Mouse (Mus musculus): ENCODE measurements around the gene Prss37.

Gene Prss37

GRCm38 (mm10) chr6:40519408-40519807 is at the start of gene Prss37:
Gene Prss37 (minus strand): TSS chr6:40519508.
- DNase-seq (ENCODE audit: low read depth in 2 of 2, low spot score in 2 of 2) = no peak

- DNase-seq (ENCODE audit: low read depth in 2 of 2, low spot score in 2 of 2) = no peak
Observed at GRCm38 (mm10) chr6:40554950-40555349, 35.6 kb upstream of the Prss37 start, which contains the start of gene Olfr461. Gene Olfr461 (minus strand): TSS chr6:40555050.

GRCm38 (mm10) chr6:40544690-40545089 is 25.4 kb upstream of the Prss37 start:
- DNase-seq (ENCODE audit: low read depth in 2 of 2, low spot score in 2 of 2) = no peak

GRCm38 (mm10) chr6:40493229-40493628 is 26.1 kb downstream of the Prss37 start, which contains the start of gene Tas2r108:
Gene Tas2r108 (plus strand): TSS chr6:40493529.
- DNase-seq (ENCODE audit: low read depth in 2 of 2, low spot score in 2 of 2) = no peak

DNA sequence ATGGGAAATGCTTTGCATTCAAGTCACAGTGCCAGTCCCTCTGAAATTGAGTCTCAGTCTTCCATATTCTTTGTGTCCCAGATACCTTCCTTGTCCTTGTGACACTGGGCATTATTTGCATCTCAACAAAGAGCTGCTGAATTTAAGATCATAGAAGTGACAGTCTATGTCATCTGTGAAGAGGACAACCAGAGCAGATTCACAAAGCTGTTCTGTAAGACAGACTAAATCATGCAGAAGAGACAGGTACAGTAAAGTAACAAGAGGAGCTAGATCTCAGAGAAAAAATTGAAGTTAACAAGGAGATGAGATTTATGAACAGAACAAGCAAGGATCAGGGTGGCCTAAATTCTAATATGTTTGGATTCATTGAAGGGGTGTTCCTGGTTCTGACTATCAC is 28.4 kb downstream of the Prss37 start, which contains the start of gene Tas2r137:
Tas2r137 (plus strand) TSS at position 301 of the 400 bp plus-strand sequence.
- DNase-seq (ENCODE audit: low read depth in 2 of 2, low spot score in 2 of 2) = no peak

DNA sequence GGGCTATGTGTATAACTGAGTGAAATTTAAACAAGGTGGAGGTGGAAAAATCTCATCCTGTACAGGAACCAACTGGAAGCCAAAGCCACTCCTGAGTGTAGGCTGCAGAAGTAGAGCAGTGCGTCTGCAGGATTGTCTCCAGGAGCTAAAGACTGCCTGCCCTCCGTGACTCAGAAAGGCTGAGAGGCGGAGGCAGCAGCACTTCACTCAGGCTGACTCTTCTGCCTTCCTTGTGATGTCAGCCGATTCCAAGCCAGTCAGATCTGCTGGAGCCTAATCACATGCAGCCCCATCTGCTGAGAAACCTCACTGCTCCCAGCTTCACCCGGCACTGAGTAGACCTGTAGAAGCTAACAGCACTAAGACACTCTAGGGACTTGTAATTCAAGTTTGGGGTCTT is 37.0 kb downstream of the Prss37 start:
- DNase-seq (ENCODE audit: low read depth in 2 of 2, low spot score in 2 of 2) = no peak

GRCm38 (mm10) chr6:40479705-40480104 is 39.6 kb downstream of the Prss37 start:
- DNase-seq (ENCODE audit: low read depth in 2 of 2, low spot score in 2 of 2) = peak in 1 of 2 experiments; percentile 10

DNA sequence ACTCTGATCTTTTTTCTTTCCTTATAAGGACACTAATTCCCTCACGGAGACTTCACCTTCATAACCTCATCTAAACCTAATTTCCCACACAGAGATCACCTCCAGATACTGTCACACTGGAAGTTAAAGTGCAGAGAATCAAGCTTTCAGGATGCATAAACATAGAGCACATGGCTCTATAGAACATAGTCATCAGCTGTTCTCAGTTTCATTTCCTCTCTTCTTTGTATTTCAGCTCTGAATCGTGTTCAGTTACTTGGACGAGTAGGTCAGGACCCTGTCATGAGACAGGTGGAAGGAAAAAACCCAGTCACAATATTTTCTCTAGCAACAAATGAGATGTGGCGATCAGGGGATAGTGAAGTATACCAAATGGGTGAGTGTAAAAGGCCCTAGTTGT is 43.2 kb downstream of the Prss37 start:
- no peak for DNase-seq (ENCODE audit: low read depth in 2 of 2, low spot score in 2 of 2)

DNA sequence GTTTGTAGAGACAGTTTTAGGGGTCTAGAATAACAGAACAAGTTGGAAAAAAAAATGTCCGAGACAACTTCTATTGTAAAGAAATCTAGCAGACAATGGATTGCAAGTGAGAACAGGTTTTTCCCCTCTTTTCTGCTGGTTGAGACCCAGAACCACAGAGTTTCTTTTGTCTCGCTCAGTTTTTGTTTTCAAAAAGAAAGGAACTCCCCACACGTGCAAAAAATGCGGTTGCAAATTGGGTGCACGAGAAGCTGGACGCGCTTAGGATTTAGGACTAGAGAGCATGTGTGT is 47.6 kb downstream of the Prss37 start:
- DNase-seq (ENCODE audit: low read depth in 2 of 2, low spot score in 2 of 2) = no peak

DNA sequence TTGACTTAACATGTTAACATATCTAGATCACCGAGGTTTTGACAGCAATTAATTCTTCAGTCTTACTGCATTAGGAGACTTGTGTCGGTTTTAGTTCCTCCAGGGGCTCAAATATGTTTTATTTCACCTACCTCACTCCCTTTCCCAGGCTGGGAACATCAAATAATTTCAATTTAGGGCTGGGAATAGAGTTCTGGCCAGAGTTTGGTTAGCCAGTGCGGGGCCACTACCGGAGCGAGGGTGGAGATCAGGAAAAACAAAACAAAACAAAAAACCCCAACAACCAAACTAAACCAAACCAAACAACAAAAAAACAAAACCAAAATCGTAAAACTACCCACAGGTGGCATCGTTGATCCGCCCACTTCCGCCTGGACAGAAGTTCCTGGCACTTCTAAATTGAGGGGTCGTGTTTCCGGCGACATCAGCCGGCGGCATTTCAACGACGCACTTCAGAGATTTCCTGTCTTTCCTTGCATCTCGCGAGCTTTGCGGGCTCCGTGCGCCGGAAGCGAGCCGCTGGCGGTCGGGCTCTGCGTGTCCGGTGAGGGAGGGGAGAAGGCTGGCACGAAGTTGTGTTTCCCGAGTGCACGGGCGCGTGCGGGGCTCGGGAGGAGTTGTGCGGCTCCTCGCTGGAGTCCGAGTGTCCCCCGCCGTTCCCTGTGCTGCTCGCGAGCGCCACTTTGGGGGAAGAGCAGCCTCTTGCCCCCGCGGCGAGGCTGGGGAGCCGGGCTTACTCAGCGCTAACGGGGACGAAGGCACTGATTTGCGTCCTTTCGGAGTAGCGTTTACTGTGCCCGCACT is 48.2 kb downstream of the Prss37 start, which contains the start of gene Ssbp1:
Ssbp1 (plus strand) TSS at position 437 of the 804 bp plus-strand sequence.
- DNase-seq (ENCODE audit: low read depth in 2 of 2, low spot score in 2 of 2) = peak; percentile 90 to 93

DNA sequence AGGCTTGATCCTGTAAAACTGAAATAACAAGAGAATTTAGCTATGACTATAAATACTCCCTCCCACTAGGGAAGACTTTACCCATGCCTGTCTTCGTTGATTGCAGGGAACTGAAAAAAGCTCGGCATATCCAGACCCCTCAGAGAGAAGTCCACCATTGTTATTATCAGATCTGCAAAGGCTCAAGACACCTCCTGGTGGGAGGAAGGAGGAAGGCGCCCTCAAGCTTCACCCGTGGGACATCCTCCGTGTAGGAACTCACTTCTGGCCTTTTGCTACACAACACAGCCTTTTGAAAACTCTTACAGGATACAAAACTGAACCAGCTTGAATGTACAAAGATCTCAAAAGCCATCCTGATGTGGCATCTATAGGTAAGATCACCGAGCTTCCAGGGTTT is 53.6 kb downstream of the Prss37 start:
- DNase-seq (ENCODE audit: low read depth in 2 of 2, low spot score in 2 of 2) = peak in 1 of 2 experiments; percentile 27

All from CD8-positive naive resting alpha-beta T cell, adult 2 months (primary cell).